Mouse (Mus musculus): Measurements from ENCODE around the gene Lmo3. TPM values are rescaled to one million over a fixed set of nuclear protein-coding genes. Genes with fewer than 3 reads are reported as not detected.

Gene Lmo3
- 0.32 and 0.93 TPM in 2 replicates for polyA plus RNA-seq (2015; fragmentation: Nextera tagmentation; extraction: Ambion mirVana)

DNA sequence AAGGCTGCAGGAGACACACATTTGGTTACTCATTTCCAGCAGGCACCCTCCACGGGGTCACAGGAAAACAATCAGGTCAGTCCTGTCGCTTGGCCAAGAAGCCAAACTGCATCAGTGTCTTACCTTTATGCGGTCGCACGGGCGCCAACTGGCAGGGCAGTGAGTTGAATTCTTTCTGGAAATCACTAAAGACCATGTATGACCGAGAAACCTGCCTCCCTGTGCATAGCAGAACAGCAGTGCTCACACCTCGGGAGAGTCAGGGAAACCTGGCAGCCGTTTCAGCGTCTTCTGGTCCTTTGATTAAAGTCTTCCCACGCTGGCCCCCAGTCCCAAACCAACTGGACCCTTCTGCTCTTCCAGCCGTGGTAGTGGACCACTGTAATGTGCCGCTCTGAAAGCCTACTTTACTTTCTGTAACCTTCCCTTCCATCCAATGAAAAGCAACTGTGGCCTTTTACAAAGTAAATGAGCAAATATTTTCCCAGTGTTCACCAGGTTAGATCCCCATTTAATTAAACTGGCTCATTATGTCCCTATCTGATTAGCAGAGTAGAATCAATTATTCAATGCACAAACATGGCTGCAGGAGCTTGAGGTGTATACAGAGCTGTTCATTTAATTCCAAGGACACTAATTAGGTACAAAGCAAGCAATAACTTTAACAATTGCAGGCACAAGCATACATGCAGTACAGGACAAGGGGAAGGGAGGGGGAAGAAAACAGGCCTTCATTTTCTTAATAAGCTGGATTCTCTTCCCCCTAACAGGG lies at the start of gene Lmo3:
Gene Lmo3, minus strand, starts transcription at position 235 of the 772 bp plus-strand sequence.
- Histone ChIP-seq H3K27me3 (ENCODE audit: insufficient read depth, low read length) (no peaks in the 10 kb centered on the region), H3K4me3 (replicated peaks; ENCODE audit: low read depth, low read length) (no peak within 1 kb of the TSS), H3K4me2 (ENCODE audit: low read length) (no peak within 1 kb of the TSS), H3K36me3 (ENCODE audit: insufficient read depth, low read length) (no peaks in the 10 kb centered on the region), H3K27ac (no peak within 1 kb of the TSS), H3K9me3 (replicated peaks; ENCODE audit: low read length) (no peaks in the 10 kb centered on the region), H3K4me1 (replicated peaks; ENCODE audit: insufficient read depth, low read length) (no peaks in the 10 kb centered on the region), H3K9ac (ENCODE audit: low read depth, low read length) (no peak within 1 kb of the TSS)
- no peak for TF ChIP-seq CTCF (IDR thresholded peaks at IDR 0.05; ENCODE audit: low read depth)
- ATAC-seq (replicated peaks; ENCODE audit: low FRiP score, low read depth) (no peak), DNase-seq (ENCODE audit: low spot score) (no peak)
- WGBS: 66% methylated on average over 13 of the region's 13 CpGs

- no peak overlapping the region for H3K4me3 ChIP-seq (replicated peaks; ENCODE audit: low read depth, low read length)
- TF ChIP-seq CTCF (IDR thresholded peaks at IDR 0.05; ENCODE audit: low read depth): no peak
These were observed 39.0 kb upstream of the Lmo3 start for GRCm38 (mm10) chr6:138620786-138621185.

DNA sequence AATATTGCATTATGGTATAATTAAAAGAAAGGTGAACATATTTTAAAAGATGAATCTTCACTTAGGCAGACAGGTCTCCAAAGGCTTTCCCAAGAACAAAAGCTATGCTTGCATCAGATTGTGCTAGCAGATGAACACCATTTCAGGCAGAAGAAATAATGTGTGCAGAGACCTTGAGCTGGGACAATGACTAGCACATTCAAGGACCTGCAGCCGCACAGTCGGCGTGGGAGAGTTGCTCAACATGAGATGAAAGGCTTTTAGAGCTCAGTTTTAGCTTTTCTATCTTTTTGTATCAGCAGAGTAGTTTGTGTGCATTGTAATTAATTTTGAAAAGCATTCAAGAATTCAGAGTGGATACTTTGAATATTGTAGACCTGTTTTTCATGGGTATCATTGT lies 36.6 kb upstream of the Lmo3 start:
- no peaks in the 10 kb centered on the region for H3K4me1 ChIP-seq (replicated peaks; ENCODE audit: insufficient read depth, low read length)
- H3K9ac ChIP-seq (ENCODE audit: low read depth, low read length): no peak overlapping the region
- no peak overlapping the region for H3K4me3 ChIP-seq (replicated peaks; ENCODE audit: low read depth, low read length)
- TF ChIP-seq CTCF (IDR thresholded peaks at IDR 0.05; ENCODE audit: low read depth): no peak
- no peak overlapping the region for H3K27ac ChIP-seq
- H3K4me2 ChIP-seq (ENCODE audit: low read length): no peak overlapping the region
- WGBS: 87% methylated on average over 3 of the region's 3 CpGs
- no peak for ATAC-seq (replicated peaks; ENCODE audit: low FRiP score, low read depth)
- DNase-seq (ENCODE audit: low spot score): no peak
- H3K9me3 ChIP-seq (replicated peaks; ENCODE audit: low read length): no peaks in the 10 kb centered on the region
- H3K27me3 ChIP-seq (ENCODE audit: insufficient read depth, low read length): no peaks in the 10 kb centered on the region
- no peaks in the 10 kb centered on the region for H3K36me3 ChIP-seq (ENCODE audit: insufficient read depth, low read length)

More at GRCm38 (mm10) chr6:138620786-138621185, 39.0 kb upstream of the Lmo3 start:
- DNase-seq (ENCODE audit: low spot score): no peak
- no peak overlapping the region for H3K4me2 ChIP-seq (ENCODE audit: low read length)
- no peak overlapping the region for H3K9ac ChIP-seq (ENCODE audit: low read depth, low read length)
- ATAC-seq (replicated peaks; ENCODE audit: low FRiP score, low read depth): no peak
- no peaks in the 10 kb centered on the region for H3K9me3 ChIP-seq (replicated peaks; ENCODE audit: low read length)
- H3K36me3 ChIP-seq (ENCODE audit: insufficient read depth, low read length): no peaks in the 10 kb centered on the region
- no peaks in the 10 kb centered on the region for H3K4me1 ChIP-seq (replicated peaks; ENCODE audit: insufficient read depth, low read length)
- no peaks in the 10 kb centered on the region for H3K27me3 ChIP-seq (ENCODE audit: insufficient read depth, low read length)
- H3K27ac ChIP-seq: no peak overlapping the region

- TF ChIP-seq CTCF (IDR thresholded peaks at IDR 0.05; ENCODE audit: low read depth): no peak
- DNase-seq (ENCODE audit: low spot score): no peak
- H3K36me3 ChIP-seq (ENCODE audit: insufficient read depth, low read length): no peaks in the 10 kb centered on the region
- WGBS: 83% methylated on average over 15 of the region's 15 CpGs
- H3K27me3 ChIP-seq (ENCODE audit: insufficient read depth, low read length): no peaks in the 10 kb centered on the region
- no peaks in the 10 kb centered on the region for H3K9me3 ChIP-seq (replicated peaks; ENCODE audit: low read length)
- no peak overlapping the region for H3K9ac ChIP-seq (ENCODE audit: low read depth, low read length)
- no peak for ATAC-seq (replicated peaks; ENCODE audit: low FRiP score, low read depth)
- no peak overlapping the region for H3K4me2 ChIP-seq (ENCODE audit: low read length)
- no peak overlapping the region for H3K4me3 ChIP-seq (replicated peaks; ENCODE audit: low read depth, low read length)
- no peak overlapping the region for H3K27ac ChIP-seq
- no peaks in the 10 kb centered on the region for H3K4me1 ChIP-seq (replicated peaks; ENCODE audit: insufficient read depth, low read length)
These were observed 15.2 kb upstream of the Lmo3 start for GRCm38 (mm10) chr6:138597016-138597415.

DNA sequence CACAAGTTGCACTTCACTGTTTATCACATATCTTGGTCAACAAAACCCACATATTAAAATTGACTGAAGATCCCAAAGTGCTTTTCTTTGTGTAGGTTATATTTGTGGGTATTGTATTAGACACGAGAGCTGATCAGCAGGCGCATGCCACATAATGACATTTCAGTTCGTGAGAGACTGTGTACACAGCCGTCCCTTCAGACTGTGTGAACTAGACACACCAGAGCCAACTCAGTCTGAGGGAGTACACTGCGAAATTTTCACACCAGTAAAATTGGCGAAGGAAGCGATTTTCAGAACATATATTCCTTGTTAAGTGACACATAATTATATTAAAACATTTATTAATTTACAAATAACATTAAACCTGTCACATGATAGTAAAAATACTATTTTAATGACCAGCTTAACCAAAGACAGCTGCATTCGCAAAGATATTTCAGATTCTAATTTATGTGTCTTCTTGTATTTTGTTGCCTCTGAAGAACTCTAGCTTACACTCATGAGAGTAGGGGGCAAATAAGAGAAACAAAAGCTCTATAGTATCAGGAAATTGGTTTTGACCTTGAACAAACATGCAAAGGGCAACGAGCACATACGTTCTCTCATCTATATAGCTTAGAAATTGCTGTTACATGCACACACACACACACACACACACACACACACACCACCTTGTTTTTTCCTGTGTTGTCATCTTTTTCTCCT lies 14.4 kb upstream of the Lmo3 start:
- ATAC-seq (replicated peaks; ENCODE audit: low FRiP score, low read depth): no peak
- no peak for TF ChIP-seq CTCF (IDR thresholded peaks at IDR 0.05; ENCODE audit: low read depth)
- peak; percentile 50 for DNase-seq (ENCODE audit: low spot score)
- no peaks in the 10 kb centered on the region for H3K4me1 ChIP-seq (replicated peaks; ENCODE audit: insufficient read depth, low read length)
- no peaks in the 10 kb centered on the region for H3K9me3 ChIP-seq (replicated peaks; ENCODE audit: low read length)
- no peak overlapping the region for H3K27ac ChIP-seq
- WGBS: 38% methylated on average over 10 of the region's 10 CpGs
- H3K27me3 ChIP-seq (ENCODE audit: insufficient read depth, low read length): no peaks in the 10 kb centered on the region
- H3K4me3 ChIP-seq (replicated peaks; ENCODE audit: low read depth, low read length): no peak overlapping the region
- no peaks in the 10 kb centered on the region for H3K36me3 ChIP-seq (ENCODE audit: insufficient read depth, low read length)
- H3K9ac ChIP-seq (ENCODE audit: low read depth, low read length): no peak overlapping the region
- no peak overlapping the region for H3K4me2 ChIP-seq (ENCODE audit: low read length)

- H3K4me1 ChIP-seq (replicated peaks; ENCODE audit: insufficient read depth, low read length): no peaks in the 10 kb centered on the region
- no peaks in the 10 kb centered on the region for H3K36me3 ChIP-seq (ENCODE audit: insufficient read depth, low read length)
- H3K27ac ChIP-seq: no peak overlapping the region
- DNase-seq (ENCODE audit: low spot score): peak; percentile 46
- TF ChIP-seq CTCF (IDR thresholded peaks at IDR 0.05; ENCODE audit: low read depth): no peak
- H3K4me2 ChIP-seq (ENCODE audit: low read length): no peak overlapping the region
- no peaks in the 10 kb centered on the region for H3K27me3 ChIP-seq (ENCODE audit: insufficient read depth, low read length)
- H3K9me3 ChIP-seq (replicated peaks; ENCODE audit: low read length): no peaks in the 10 kb centered on the region
- H3K9ac ChIP-seq (ENCODE audit: low read depth, low read length): no peak overlapping the region
- no peak for ATAC-seq (replicated peaks; ENCODE audit: low FRiP score, low read depth)
- H3K4me3 ChIP-seq (replicated peaks; ENCODE audit: low read depth, low read length): no peak overlapping the region
- WGBS: 52% methylated on average over 8 of the region's 8 CpGs
These were observed 1.5 kb upstream of the Lmo3 start for GRCm38 (mm10) chr6:138583314-138583713.

Data from kidney, postnatal 0 days (tissue).